Mouse (Mus musculus) cerebellum, adult 2 months (tissue): ENCODE measurements around the gene Immp2l. TPM values are rescaled to one million over a fixed set of nuclear protein-coding genes. Genes with fewer than 3 reads are reported as not detected.

Source experiments
- DNase-seq, 2 experiments: peaks; one replicate each; pipeline ENCODE4 v3.0.0; 2021
- H3K27ac ChIP-seq: fragments of 200-500 bp; 2 replicates; pipeline ENCODE4 v1.5.1; 2012; ENCODE audit warnings: low read length, control low read depth, inconsistent platforms; ENCODE audit not compliant: insufficient read depth
- H3K27me3 ChIP-seq: fragments of 200-500 bp; 2 replicates; pipeline ENCODE4 v1.6.1; 2012; ENCODE audit warnings: inconsistent platforms, mild to moderate bottlenecking, low read length, moderate library complexity; ENCODE audit not compliant: control insufficient read depth, insufficient read depth
- H3K4me1 ChIP-seq: fragments of 200-500 bp; 2 replicates; pipeline ENCODE4 v1.6.1; 2011; ENCODE audit warnings: low read length; ENCODE audit not compliant: control insufficient read depth, insufficient read depth
- H3K4me3 ChIP-seq: fragments of 200-500 bp; replicated peaks from 2 replicates; pipeline ENCODE3; 2011; ENCODE audit warnings: mild to moderate bottlenecking, low read depth, low read length, control low read depth; ENCODE audit not compliant: insufficient read depth
- CTCF ChIP-seq: fragments of 200-500 bp; IDR thresholded peaks from 2 replicates; pipeline ENCODE4 v1.5.1; 2011; ENCODE audit warnings: low read depth, mild to moderate bottlenecking, control low read depth, low read length, moderate library complexity, borderline replicate concordance; ENCODE audit not compliant: insufficient read depth
- POLR2A ChIP-seq: fragments of 200-500 bp; IDR thresholded peaks from 2 replicates; pipeline ENCODE4 v1.6.1; 2011; ENCODE audit warnings: low read length, control low read depth, borderline replicate concordance; ENCODE audit not compliant: insufficient read depth
- WGBS: fragments of 180-500 bp; shearing (Covaris S2); methylation state at CpG from one replicate; pipeline ENCODE4 v1.1.7; 2018; 5-methylcytosine and 5-hydroxymethylcytosine counted together
- polyA plus RNA-seq: library from polyadenylated mRNA; depleted of rRNA; stranded (reverse); fragments of >200 nt; gene quantifications from 2 replicates; pipeline ENCODE4 v1.2.3, GENCODE M21; 2012

Gene Immp2l
- polyA plus RNA-seq, 1 experiment: 11.4 TPM

DNA sequence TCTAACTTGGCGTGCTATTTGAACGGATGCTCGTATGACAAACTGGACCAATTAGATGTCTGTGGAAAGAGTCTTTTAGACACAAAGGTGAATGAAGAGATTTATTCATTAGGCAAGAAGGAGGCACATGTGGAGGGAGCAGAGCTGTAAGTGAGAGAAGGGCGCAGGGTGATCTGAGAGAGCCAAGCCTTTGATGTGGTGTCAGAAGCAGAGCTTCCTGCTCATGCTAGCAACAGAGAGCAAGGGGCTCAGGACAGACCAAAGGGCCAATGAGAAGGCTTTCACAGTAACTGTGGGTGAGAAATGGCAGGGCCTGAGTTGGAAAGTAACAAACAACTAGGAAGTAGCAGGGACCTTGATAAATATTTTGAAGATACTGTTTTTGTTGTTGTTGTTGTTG, 143.9 kb downstream of the Immp2l start:
- Histone ChIP-seq H3K4me1 (no peaks in the 10 kb centered on the region), H3K4me3 (no peak overlapping the region), H3K27me3 (no peaks in the 10 kb centered on the region), H3K27ac (no peak overlapping the region)
- 92% methylated on average over 4 of the region's 4 CpGs for WGBS
- DNase-seq: no peak
- no peak for TF ChIP-seq POLR2A
- no peak for TF ChIP-seq CTCF

GRCm38 (mm10) chr12:41170051-41170450, 146.2 kb downstream of the Immp2l start:
- Histone ChIP-seq H3K27ac (no peak overlapping the region), H3K4me1 (no peaks in the 10 kb centered on the region), H3K27me3 (no peaks in the 10 kb centered on the region), H3K4me3 (no peak overlapping the region)
- DNase-seq: no peak
- 38% methylated on average over 1 of the region's 1 CpGs for WGBS
- TF ChIP-seq CTCF (no peak), POLR2A (no peak)

GRCm38 (mm10) chr12:41182856-41183255, 159.0 kb downstream of the Immp2l start:
- Histone ChIP-seq H3K27me3 (no peaks in the 10 kb centered on the region), H3K27ac (no peak overlapping the region), H3K4me3 (no peak overlapping the region), H3K4me1 (no peaks in the 10 kb centered on the region)
- TF ChIP-seq CTCF (no peak), POLR2A (no peak)
- no peak for DNase-seq

DNA sequence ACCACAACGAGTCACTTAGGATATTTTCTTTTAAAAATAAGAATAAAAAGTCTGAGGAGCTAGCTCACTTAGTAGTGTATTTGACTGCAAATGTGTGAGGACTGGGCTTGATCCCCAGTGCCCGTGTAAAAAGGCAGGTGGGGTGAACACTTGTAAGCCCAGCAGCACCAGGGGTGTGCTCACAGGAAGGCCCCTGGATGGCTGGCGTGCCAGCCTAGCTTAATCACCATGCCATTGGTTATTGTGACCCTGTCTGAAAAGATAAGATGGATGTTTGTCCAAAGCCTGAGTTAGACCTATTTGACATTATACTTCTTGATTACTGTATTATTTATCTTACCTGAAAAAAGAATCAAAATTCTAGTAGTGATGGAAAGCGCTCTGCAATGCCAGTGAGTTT, 161.2 kb downstream of the Immp2l start:
- WGBS: 87% methylated on average over 4 of the region's 4 CpGs
- Histone ChIP-seq H3K27me3 (no peaks in the 10 kb centered on the region), H3K4me1 (no peaks in the 10 kb centered on the region), H3K4me3 (no peak overlapping the region), H3K27ac (no peak overlapping the region)
- no peak for DNase-seq
- TF ChIP-seq CTCF (no peak), POLR2A (no peak)

GRCm38 (mm10) chr12:41185509-41185908, 161.6 kb downstream of the Immp2l start:
- TF ChIP-seq POLR2A (no peak), CTCF (no peak)
- WGBS: 93% methylated on average over 6 of the region's 6 CpGs
- Histone ChIP-seq H3K4me3 (no peak overlapping the region), H3K4me1 (no peaks in the 10 kb centered on the region), H3K27me3 (no peaks in the 10 kb centered on the region), H3K27ac (no peak overlapping the region)
- no peak for DNase-seq

DNA sequence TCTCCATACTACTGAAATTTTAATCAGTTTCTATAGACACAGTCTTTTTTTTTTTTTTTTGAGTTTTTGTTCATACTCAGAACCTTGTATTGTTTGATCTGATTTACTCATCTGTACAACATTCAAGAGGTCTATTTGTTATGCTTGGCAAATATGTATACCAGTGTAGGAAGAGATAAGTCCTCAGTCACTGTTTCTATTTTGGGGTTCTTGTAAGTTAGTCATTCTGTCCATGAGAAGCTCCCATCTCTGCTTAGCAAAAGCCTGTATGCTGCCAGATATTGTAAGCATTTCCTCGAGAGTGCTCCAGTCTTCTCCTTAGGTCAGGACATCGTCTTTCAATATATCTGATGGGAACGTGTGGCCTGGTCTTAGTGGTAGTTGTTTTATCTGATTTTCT, 168.9 kb downstream of the Immp2l start:
- 95% methylated on average over 3 of the region's 3 CpGs for WGBS
- TF ChIP-seq POLR2A (no peak), CTCF (no peak)
- Histone ChIP-seq H3K4me1 (no peaks in the 10 kb centered on the region), H3K27me3 (no peaks in the 10 kb centered on the region), H3K4me3 (no peak overlapping the region), H3K27ac (no peak overlapping the region)
- no peak for DNase-seq

- 95% methylated on average over 2 of the region's 2 CpGs for WGBS
- Histone ChIP-seq H3K4me3 (no peak overlapping the region), H3K4me1 (no peaks in the 10 kb centered on the region), H3K27ac (no peak overlapping the region), H3K27me3 (no peaks in the 10 kb centered on the region)
- TF ChIP-seq POLR2A (no peak), CTCF (no peak)
- DNase-seq: no peak
These were observed 172.5 kb downstream of the Immp2l start for GRCm38 (mm10) chr12:41196374-41196773.

DNA sequence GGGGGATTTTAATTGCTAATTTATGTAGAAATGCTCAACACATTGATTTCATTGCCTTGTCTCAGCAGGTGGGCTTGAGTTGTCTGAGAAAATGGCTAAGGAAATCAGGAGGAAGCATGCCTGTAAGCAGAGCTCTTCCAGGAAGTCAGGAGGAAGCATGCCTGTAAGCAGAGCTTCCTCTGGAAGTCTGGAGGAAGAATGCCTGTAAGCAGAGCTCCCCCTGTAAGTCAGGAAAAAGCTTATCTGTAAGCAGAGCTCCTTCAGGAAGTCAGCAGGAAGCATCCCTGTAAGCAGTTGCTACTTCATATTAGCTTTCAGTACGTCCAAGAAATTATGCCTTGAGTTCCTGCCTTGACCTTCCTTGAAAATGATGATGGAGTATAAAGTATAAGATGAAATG, 191.3 kb downstream of the Immp2l start:
- 66% methylated on average over 1 of the region's 1 CpGs for WGBS
- H3K4me1 ChIP-seq: no peaks in the 10 kb centered on the region
- H3K4me3 ChIP-seq: no peak overlapping the region
- no peaks in the 10 kb centered on the region for H3K27me3 ChIP-seq
- DNase-seq: no peak
- TF ChIP-seq POLR2A: no peak
- no peak for TF ChIP-seq CTCF
- no peak overlapping the region for H3K27ac ChIP-seq
